Mouse (Mus musculus): ENCODE results near the gene Smg1. TPM values are rescaled to one million over a fixed set of nuclear protein-coding genes. Genes with fewer than 3 reads are reported as not detected.

Gene Smg1
- total RNA-seq (2023) = 10 to 100 TPM; 92.5 to 96.5 TPM

GRCm38 (mm10) chr7:118243453-118244385 is at the start of gene Smg1:
Smg1 (minus strand) TSS chr7:118243670.

GRCm38 (mm10) chr7:118129430-118130041 is 113.9 kb downstream of the Smg1 start, which contains the start of gene Arl6ip1:
Arl6ip1 (minus strand) TSS chr7:118129662.

GRCm38 (mm10) chr7:118115877-118116568 is 127.4 kb downstream of the Smg1 start, which contains the start of gene Rps15a:
Rps15a (minus strand) TSS chr7:118116188.

Other genes with a start within 250 kb of the Smg1 start
- 100 to 1,000 TPM; 623 to 685 TPM for gene Rps15a, start 127.5 kb downstream of the Smg1 start, total RNA-seq (2023)
- gene Arl6ip1, start 114.0 kb downstream of the Smg1 start, total RNA-seq (2023) = 100 to 1,000 TPM; 140 to 163 TPM
- not detected for gene Syt17, start 204.6 kb upstream of the Smg1 start, total RNA-seq (2023)
- gene Itpripl2, start 248.3 kb upstream of the Smg1 start, total RNA-seq (2023) = 10 to 100 TPM; 35.0 to 40.1 TPM